Mouse (Mus musculus): Measurements from ENCODE around the gene Gm14180.
"Not testable (repeated sequence)": the region's sequence is repeated elsewhere in the genome, so short reads cannot be mapped to it uniquely, and the experiment has no call there.

Gene Gm14180

GRCm38 (mm10) chr11:99734190-99734589, at the start of gene Gm14180:
TSS of gene Gm14180 (minus strand) at chr11:99734290.
- DNase-seq (ENCODE audit: low read depth in 1 of 2, low spot score in 2 of 2) = no peak

- no peak for DNase-seq (ENCODE audit: low read depth in 1 of 2, low spot score in 2 of 2)
Observed at GRCm38 (mm10) chr11:99780604-99781003, 46.5 kb upstream of the Gm14180 start, which contains the start of gene Krtap4-8. TSS of gene Krtap4-8 (minus strand) at chr11:99780704.

- no peak for DNase-seq (ENCODE audit: low read depth in 1 of 2, low spot score in 2 of 2)
Observed at GRCm38 (mm10) chr11:99778401-99778800, 44.3 kb upstream of the Gm14180 start.

- DNase-seq (ENCODE audit: low read depth in 1 of 2, low spot score in 2 of 2) = not testable (repeated sequence)
Observed at GRCm38 (mm10) chr11:99772813-99773212, 38.7 kb upstream of the Gm14180 start, which contains the start of gene Gm11595. TSS of gene Gm11595 (minus strand) at chr11:99772913.

GRCm38 (mm10) chr11:99768410-99768809, 34.3 kb upstream of the Gm14180 start:
- no peak for DNase-seq (ENCODE audit: low read depth in 1 of 2, low spot score in 2 of 2)

GRCm38 (mm10) chr11:99758877-99759276, 24.8 kb upstream of the Gm14180 start:
- DNase-seq (ENCODE audit: low read depth in 1 of 2, low spot score in 2 of 2) = no peak

- DNase-seq (ENCODE audit: low read depth in 1 of 2, low spot score in 2 of 2) = no peak
Observed at GRCm38 (mm10) chr11:99743985-99744384, 9.9 kb upstream of the Gm14180 start.

GRCm38 (mm10) chr11:99724061-99724460, 10.0 kb downstream of the Gm14180 start:
- DNase-seq (ENCODE audit: low read depth in 1 of 2, low spot score in 2 of 2) = no peak

GRCm38 (mm10) chr11:99718759-99719158, 15.3 kb downstream of the Gm14180 start:
- no peak for DNase-seq (ENCODE audit: low read depth in 1 of 2, low spot score in 2 of 2)

- DNase-seq (ENCODE audit: low read depth in 1 of 2, low spot score in 2 of 2) = no peak
Observed at GRCm38 (mm10) chr11:99690463-99690862, 43.6 kb downstream of the Gm14180 start, which contains the start of gene Gm14190. TSS of gene Gm14190 (minus strand) at chr11:99690740.

GRCm38 (mm10) chr11:99685235-99685634, 48.9 kb downstream of the Gm14180 start:
- not testable (repeated sequence) for DNase-seq (ENCODE audit: low read depth in 1 of 2, low spot score in 2 of 2)
